Mouse (Mus musculus) liver, postnatal 0 days (tissue): Measurements from ENCODE around the gene Dmkn. TPM values are rescaled to one million over a fixed set of nuclear protein-coding genes. Genes with fewer than 3 reads are reported as not detected.
"Not testable (repeated sequence)": the region's sequence is repeated elsewhere in the genome, so short reads cannot be mapped to it uniquely, and the experiment has no call there.

ENCODE experiments used
- ATAC-seq: fragments of 200-750 bp; cut with Nextera tagmentation; 2 replicates; pipeline ENCODE4 v1.8.0; 2017; ENCODE audit warnings: mild to moderate bottlenecking, moderate library complexity
- DNase-seq: peaks from one replicate; pipeline ENCODE4 v3.0.0-alpha.2; 2016
- H3K27ac ChIP-seq: fragments of 300-500 bp; sonication (generic); 2 replicates; pipeline ENCODE4 v1.5.1; 2014; ENCODE audit warnings: antibody characterized with exemption, moderate library complexity, mild to moderate bottlenecking, low read depth
- H3K27me3 ChIP-seq: fragments of 300-500 bp; sonication (generic); 2 replicates; pipeline ENCODE4 v1.6.1; 2014; ENCODE audit warnings: low read length, control low read depth, mixed read lengths; ENCODE audit not compliant: insufficient read depth
- H3K36me3 ChIP-seq: fragments of 300-500 bp; sonication (generic); replicated peaks from 2 replicates; pipeline ENCODE4 v1.6.1; 2014; ENCODE audit warnings: mild to moderate bottlenecking, control low read depth, low read length, moderate library complexity, mixed read lengths; ENCODE audit not compliant: insufficient read depth
- H3K4me1 ChIP-seq: fragments of 300-500 bp; sonication (generic); 2 replicates; pipeline ENCODE4 v1.6.1; 2014; ENCODE audit warnings: antibody characterized with exemption, mild to moderate bottlenecking, control low read depth; ENCODE audit not compliant: insufficient read depth
- H3K4me2 ChIP-seq: fragments of 300-500 bp; sonication (generic); 2 replicates; pipeline ENCODE4 v1.6.1; 2014; ENCODE audit warnings: low read depth, mild to moderate bottlenecking, low read length, moderate library complexity, mixed read lengths
- H3K4me3 ChIP-seq: fragments of 300-500 bp; sonication (generic); 2 replicates; pipeline ENCODE4 v1.5.1; 2014; ENCODE audit warnings: low read depth, low read length
- H3K9ac ChIP-seq: fragments of 300-500 bp; sonication (generic); replicated peaks from 2 replicates; pipeline ENCODE4 v1.6.1; 2014; ENCODE audit warnings: mild to moderate bottlenecking, moderate library complexity
- H3K9me3 ChIP-seq: fragments of 300-500 bp; sonication (generic); 2 replicates; pipeline ENCODE4 v1.6.1; 2016; ENCODE audit warnings: mild to moderate bottlenecking, control low read depth, low read length, mixed read lengths
- CTCF ChIP-seq: sonication (generic); IDR thresholded peaks from 2 replicates; pipeline ENCODE4 v1.5.1; 2016; ENCODE audit warnings: antibody characterized with exemption, low read depth
- EP300 ChIP-seq: IDR thresholded peaks from 2 replicates; pipeline ENCODE4 v1.6.1; 2016; ENCODE audit warnings: antibody characterized with exemption, low read depth, mild to moderate bottlenecking
- WGBS: fragments of 180-500 bp; shearing (Covaris S2); extraction: QIAGEN DNeasy Blood & Tissue Kit; methylation state at CpG from one replicate; pipeline ENCODE4 v1.1.7; 2014; ENCODE audit not compliant: insufficient replicate concordance; 5-methylcytosine and 5-hydroxymethylcytosine counted together
- polyA plus RNA-seq: library from polyadenylated mRNA; unstranded; fragments of >200 nt; fragmentation: Nextera tagmentation; extraction: Ambion mirVana; gene quantifications from 2 replicates; pipeline ENCODE4 v1.2.1, GENCODE M21; 2015

Dmkn gene
- polyA plus RNA-seq, 1 experiment from 2014 or later, result 1.8 TPM

- 70% methylated on average over 6 of the region's 6 CpGs for WGBS
- H3K4me1 ChIP-seq, result peaks cover 30% of the 10 kb centered on the region
- H3K4me2 ChIP-seq, result peak overlapping the region; percentile 85
- ATAC-seq (no peak), DNase-seq (no peak)
- H3K36me3 ChIP-seq, result peaks cover 17% of the 10 kb centered on the region
- peak overlapping the region; percentile 85; the same call in 1 of the 2 replicates for H3K27ac ChIP-seq
- no peaks in the 10 kb centered on the region for H3K27me3 ChIP-seq
- TF ChIP-seq CTCF (no peak), EP300 (no peak)
- peak overlapping the region; percentile 71 for H3K4me3 ChIP-seq
- no peaks in the 10 kb centered on the region for H3K9me3 ChIP-seq
- H3K9ac ChIP-seq, result peak overlapping the region; percentile 75
These were observed 35.3 kb upstream of the Dmkn start for GRCm38 (mm10) chr7:30728214-30728613.

GRCm38 (mm10) chr7:30728739-30729395 lies 34.7 kb upstream of the Dmkn start:
- ATAC-seq, result peak; percentile 22
- Histone ChIP-seq H3K27ac (peak overlapping the region; percentile 85), H3K9me3 (no peaks in the 10 kb centered on the region), H3K36me3 (peaks cover 21% of the 10 kb centered on the region), H3K27me3 (no peaks in the 10 kb centered on the region), H3K4me1 (peaks cover 25% of the 10 kb centered on the region), H3K4me2 (peak overlapping the region; percentile 85), H3K4me3 (peak overlapping the region; percentile 71), H3K9ac (peak overlapping the region; percentile 75)
- no peak for TF ChIP-seq CTCF
- TF ChIP-seq EP300, result no peak
- DNase-seq, result no peak
- WGBS, result 3% methylated on average over 26 of the region's 26 CpGs

GRCm38 (mm10) chr7:30729396-30730063 lies 34.0 kb upstream of the Dmkn start, which contains the start of gene Tmem147:
Gene Tmem147, minus strand, starts transcription at chr7:30729540.
- Histone ChIP-seq H3K9ac (peak within 1 kb of the TSS; percentile 75), H3K9me3 (no peaks in the 10 kb centered on the region), H3K4me3 (peak within 1 kb of the TSS; percentile 71), H3K4me2 (peak within 1 kb of the TSS; percentile 85), H3K27ac (peak within 1 kb of the TSS; percentile 85), H3K4me1 (peaks cover 24% of the 10 kb centered on the region; the same call in 1 of the 2 replicates), H3K27me3 (no peaks in the 10 kb centered on the region), H3K36me3 (peaks cover 21% of the 10 kb centered on the region)
- peak; percentile 96 for ATAC-seq
- DNase-seq, result peak; percentile 96
- under 1% methylated on average over 55 of the region's 60 CpGs for WGBS
- TF ChIP-seq CTCF (peak; percentile 66), EP300 (peak; percentile 67; the same call in 1 of the 2 replicates)

- not testable (repeated sequence) for DNase-seq, H3K27me3 ChIP-seq, H3K9me3 ChIP-seq
- peaks cover 24% of the 10 kb centered on the region; the same call in 1 of the 2 replicates for H3K4me1 ChIP-seq
- H3K4me2 ChIP-seq, result peak overlapping the region; percentile 85
- peak overlapping the region; percentile 85 for H3K27ac ChIP-seq
- 23% methylated on average over 13 of the region's 22 CpGs for WGBS
- ATAC-seq, result peak; percentile 6
- peak overlapping the region; percentile 75 for H3K9ac ChIP-seq
- H3K36me3 ChIP-seq, result peaks cover 21% of the 10 kb centered on the region
- H3K4me3 ChIP-seq, result peak overlapping the region; percentile 71
These were observed 33.4 kb upstream of the Dmkn start for GRCm38 (mm10) chr7:30730064-30730722.

GRCm38 (mm10) chr7:30736211-30736610 lies 27.3 kb upstream of the Dmkn start:
- DNase-seq (no peak), ATAC-seq (no peak)
- H3K4me3 ChIP-seq, result no peak overlapping the region
- H3K4me1 ChIP-seq, result peaks cover 4% of the 10 kb centered on the region; the same call in 1 of the 2 replicates
- H3K9me3 ChIP-seq, result no peaks in the 10 kb centered on the region
- TF ChIP-seq EP300 (no peak), CTCF (no peak)
- H3K9ac ChIP-seq, result no peak overlapping the region
- WGBS, result 81% methylated on average over 3 of the region's 3 CpGs
- H3K4me2 ChIP-seq, result no peak overlapping the region
- H3K27me3 ChIP-seq, result no peaks in the 10 kb centered on the region
- H3K36me3 ChIP-seq, result peaks cover 15% of the 10 kb centered on the region
- H3K27ac ChIP-seq, result no peak overlapping the region

GRCm38 (mm10) chr7:30742570-30742969 lies 21.0 kb upstream of the Dmkn start:
- 32% methylated on average over 2 of the region's 2 CpGs for WGBS
- H3K27me3 ChIP-seq, H3K9me3 ChIP-seq, H3K4me3 ChIP-seq, H3K36me3 ChIP-seq, H3K27ac ChIP-seq, H3K4me2 ChIP-seq, H3K4me1 ChIP-seq, H3K9ac ChIP-seq: not testable (repeated sequence)
- peak; percentile 35 for DNase-seq
- ATAC-seq, result peak; percentile 40; the same call in 1 of the 2 replicates

- ATAC-seq, result peak; percentile 31; the same call in 1 of the 2 replicates
- not testable (repeated sequence) for H3K27ac ChIP-seq, H3K9me3 ChIP-seq, H3K4me3 ChIP-seq, H3K4me1 ChIP-seq, H3K27me3 ChIP-seq, H3K36me3 ChIP-seq, H3K9ac ChIP-seq, DNase-seq, H3K4me2 ChIP-seq
- no CpG with 5 or more reads among the region's 4 CpGs for WGBS
These were observed 19.9 kb upstream of the Dmkn start, which contains the start of gene Gapdhs for GRCm38 (mm10) chr7:30743617-30744016. Gene Gapdhs, minus strand, starts transcription at chr7:30743681.
